Mouse (Mus musculus) MEL (cell line): ENCODE measurements around the gene Catip. TPM values are rescaled to one million over a fixed set of nuclear protein-coding genes. Genes with fewer than 3 reads are reported as not detected.

Experiments used
- DNase-seq: peaks from one replicate; pipeline ENCODE4 v3.0.0; 2011; ENCODE audit warnings: low read depth, low spot score
- H3K27ac ChIP-seq: 2 replicates; pipeline ENCODE4 v1.5.1; 2012; ENCODE audit warnings: low read depth, mild to moderate bottlenecking, control low read depth, low read length, moderate library complexity; ENCODE audit not compliant: control insufficient read depth
- H3K27me3 ChIP-seq, 2 experiments: fragments of 150-350 bp in 1 of 2; sonication (generic) in 1 of 2; 2 replicates each; pipeline ENCODE4 v1.6.1; 2012; ENCODE audit warnings: low read length in 2 of 2, mild to moderate bottlenecking in 2 of 2, improper control_type of control experiment in 1 of 2, moderate library complexity in 1 of 2; ENCODE audit not compliant: insufficient read depth in 2 of 2, control insufficient read depth in 1 of 2
- H3K36me3 ChIP-seq, 2 experiments: 2 replicates each; pipeline ENCODE4 v1.6.1; 2012 to 2014; ENCODE audit warnings: low read length in 2 of 2, improper control_type of control experiment in 1 of 2, inconsistent platforms in 1 of 2, mild to moderate bottlenecking in 1 of 2; ENCODE audit not compliant: insufficient read depth in 2 of 2, control insufficient read depth in 1 of 2
- H3K4me1 ChIP-seq, 2 experiments: fragments of 150-350 bp in 1 of 2; sonication (generic) in 1 of 2; 2 replicates each; pipeline ENCODE4 v1.6.1; 2012; ENCODE audit warnings: low read length in 2 of 2, improper control_type of control experiment in 1 of 2, mild to moderate bottlenecking in 1 of 2; ENCODE audit not compliant: insufficient read depth in 2 of 2, control insufficient read depth in 1 of 2
- H3K4me3 ChIP-seq, 2 experiments: fragments of 150-350 bp in 1 of 2; sonication (generic) in 1 of 2; 2 replicates each; pipeline ENCODE4 v1.5.1; 2012; ENCODE audit warnings: low read depth in 2 of 2, low read length in 2 of 2, mild to moderate bottlenecking in 2 of 2, moderate library complexity in 2 of 2, control low read depth in 1 of 2, improper control_type of control experiment in 1 of 2; ENCODE audit not compliant: control insufficient read depth in 1 of 2, insufficient read depth in 1 of 2
- H3K79me2 ChIP-seq: 2 replicates; pipeline ENCODE4 v1.6.1; 2012; ENCODE audit warnings: mild to moderate bottlenecking, low read length, moderate library complexity; ENCODE audit not compliant: control insufficient read depth, poor library complexity, insufficient read depth
- H3K9ac ChIP-seq: 2 replicates; pipeline ENCODE4 v1.6.1; 2012; ENCODE audit warnings: low read depth, mild to moderate bottlenecking, control low read depth, low read length, moderate library complexity; ENCODE audit not compliant: control insufficient read depth, poor library complexity, severe bottlenecking
- H3K9me3 ChIP-seq: fragments of 150-350 bp; sonication (generic); replicated peaks from 2 replicates; pipeline ENCODE4 v1.6.1; 2012; ENCODE audit warnings: mild to moderate bottlenecking, low read length, improper control_type of control experiment, moderate library complexity; ENCODE audit not compliant: insufficient read depth
- BHLHE40 ChIP-seq: IDR thresholded peaks from 2 replicates; pipeline ENCODE4 v1.6.1; 2012; ENCODE audit warnings: low read depth, mild to moderate bottlenecking, inconsistent platforms, low read length, improper control_type of control experiment, borderline replicate concordance
- CHD1 ChIP-seq: IDR thresholded peaks from 2 replicates; pipeline ENCODE4 v1.6.1; 2012; ENCODE audit warnings: low read depth, mild to moderate bottlenecking, inconsistent platforms, low read length, improper control_type of control experiment
- CHD2 ChIP-seq: IDR thresholded peaks from 2 replicates; pipeline ENCODE4 v1.6.1; 2011; ENCODE audit warnings: low read length, improper control_type of control experiment
- CTCF ChIP-seq, 3 experiments: IDR thresholded peaks in 2 of 3; conservative IDR thresholded peaks in 1 of 3; 2 replicates each; pipeline ENCODE4 v1.5.1; 2011 to 2012; ENCODE audit warnings: low read length in 3 of 3, low read depth in 2 of 3, mild to moderate bottlenecking in 2 of 3, improper control_type of control experiment in 1 of 3, inconsistent platforms in 1 of 3, mixed read lengths in 1 of 3, moderate library complexity in 1 of 3; ENCODE audit not compliant: control insufficient read depth in 1 of 3, insufficient read depth in 1 of 3, poor library complexity in 1 of 3, severe bottlenecking in 1 of 3
- E2F4 ChIP-seq: IDR thresholded peaks from 2 replicates; pipeline ENCODE4 v1.6.1; 2011; ENCODE audit warnings: low read depth, low read length, improper control_type of control experiment, borderline replicate concordance
- ELF1 ChIP-seq: IDR thresholded peaks from 2 replicates; pipeline ENCODE4 v1.6.1; 2014; ENCODE audit warnings: low read depth, mild to moderate bottlenecking, inconsistent platforms, low read length, improper control_type of control experiment, moderate library complexity
- EP300 ChIP-seq, 2 experiments: IDR thresholded peaks; 2 replicates each; pipeline ENCODE4 v1.6.1; 2011; ENCODE audit warnings: improper control_type of control experiment in 2 of 2, low read length in 2 of 2, low read depth in 1 of 2, mild to moderate bottlenecking in 1 of 2
- GABPA ChIP-seq: IDR thresholded peaks from 2 replicates; pipeline ENCODE4 v1.6.1; 2012; ENCODE audit warnings: low read depth, mild to moderate bottlenecking, inconsistent platforms, low read length, improper control_type of control experiment, moderate library complexity
- JUND ChIP-seq: IDR thresholded peaks from 2 replicates; pipeline ENCODE4 v1.6.1; 2011; ENCODE audit warnings: low read depth, mild to moderate bottlenecking, improper control_type of control experiment, low read length
- MAFK ChIP-seq: IDR thresholded peaks from 2 replicates; pipeline ENCODE4 v1.6.1; 2011; ENCODE audit warnings: low read depth, mild to moderate bottlenecking, low read length, improper control_type of control experiment, borderline replicate concordance
- MAX ChIP-seq: IDR thresholded peaks from 2 replicates; pipeline ENCODE4 v1.6.1; 2011; ENCODE audit warnings: low read length, improper control_type of control experiment
- MAZ ChIP-seq: IDR thresholded peaks from 2 replicates; pipeline ENCODE4 v1.6.1; 2012; ENCODE audit warnings: low read depth, mild to moderate bottlenecking, inconsistent platforms, low read length, improper control_type of control experiment
- MXI1 ChIP-seq: IDR thresholded peaks from 2 replicates; pipeline ENCODE4 v1.6.1; 2011; ENCODE audit warnings: mild to moderate bottlenecking, low read depth, low read length, improper control_type of control experiment
- NELFE ChIP-seq: IDR thresholded peaks from 2 replicates; pipeline ENCODE4 v1.6.1; 2011; ENCODE audit warnings: low read depth, low read length, improper control_type of control experiment
- POLR2A ChIP-seq, 2 experiments: IDR thresholded peaks; 2 replicates each; pipeline ENCODE4 v1.6.1; 2011 to 2012; ENCODE audit warnings: low read length in 2 of 2, mild to moderate bottlenecking in 2 of 2, control low read depth in 1 of 2, improper control_type of control experiment in 1 of 2, low read depth in 1 of 2, moderate library complexity in 1 of 2; ENCODE audit not compliant: control insufficient read depth in 1 of 2, insufficient read depth in 1 of 2, poor library complexity in 1 of 2
- SIN3A ChIP-seq: IDR thresholded peaks from 2 replicates; pipeline ENCODE4 v1.6.1; 2012; ENCODE audit warnings: low read length, improper control_type of control experiment, inconsistent platforms
- SMC3 ChIP-seq: IDR thresholded peaks from 2 replicates; pipeline ENCODE4 v1.6.1; 2011; ENCODE audit warnings: low read depth, low read length, improper control_type of control experiment
- TAL1 ChIP-seq: IDR thresholded peaks from 2 replicates; pipeline ENCODE4 v1.6.1; 2012; ENCODE audit warnings: mild to moderate bottlenecking, inconsistent platforms, low read length, moderate library complexity, mixed read lengths
- TCF12 ChIP-seq: IDR thresholded peaks from 2 replicates; pipeline ENCODE4 v1.6.1; 2014; ENCODE audit warnings: low read depth, mild to moderate bottlenecking, inconsistent platforms, low read length, improper control_type of control experiment, moderate library complexity
- UBTF ChIP-seq: IDR thresholded peaks from 2 replicates; pipeline ENCODE4 v1.6.1; 2012; ENCODE audit warnings: low read depth, mild to moderate bottlenecking, inconsistent platforms, low read length, improper control_type of control experiment, moderate library complexity, borderline replicate concordance; ENCODE audit not compliant: insufficient read depth
- USF1 ChIP-seq: IDR thresholded peaks from 2 replicates; pipeline ENCODE4 v1.6.1; 2014; ENCODE audit warnings: low read depth, mild to moderate bottlenecking, inconsistent platforms, low read length, improper control_type of control experiment, moderate library complexity
- USF2 ChIP-seq, 2 experiments: IDR thresholded peaks; 2 replicates each; pipeline ENCODE4 v1.6.1; 2011 to 2012; ENCODE audit warnings: improper control_type of control experiment in 2 of 2, low read length in 2 of 2, borderline replicate concordance in 1 of 2, inconsistent platforms in 1 of 2, low read depth in 1 of 2, mild to moderate bottlenecking in 1 of 2; ENCODE audit not compliant: insufficient read depth in 1 of 2
- ZC3H11A ChIP-seq: IDR thresholded peaks from 2 replicates; pipeline ENCODE4 v1.6.1; 2012; ENCODE audit warnings: low read depth, mild to moderate bottlenecking, inconsistent platforms, low read length, improper control_type of control experiment
- ZKSCAN1 ChIP-seq: IDR thresholded peaks from 2 replicates; pipeline ENCODE4 v1.6.1; 2012; ENCODE audit warnings: low read depth, mild to moderate bottlenecking, inconsistent platforms, low read length, improper control_type of control experiment, moderate library complexity
- ZNF384 ChIP-seq: IDR thresholded peaks from 2 replicates; pipeline ENCODE4 v1.6.1; 2012; ENCODE audit warnings: low read depth, mild to moderate bottlenecking, inconsistent platforms, low read length, improper control_type of control experiment
- polyA plus RNA-seq, 2 experiments: library from polyadenylated mRNA; stranded (reverse) in 1 of 2; unstranded in 1 of 2; fragments of >175 nt in 1 of 2; fragments of >200 nt in 1 of 2; gene quantifications; 2 replicates each; pipeline versions ENCODE4 v1.2.1 to v1.2.4; 2012; ENCODE audit warnings: low replicate concordance in 2 of 2, low read depth in 1 of 2; ENCODE audit not compliant: insufficient read length in 2 of 2, insufficient read depth in 1 of 2, missing spikeins in 1 of 2
- total RNA-seq: library from RNA; depleted of rRNA; stranded (reverse); fragments of 300-350 nt; gene quantifications from 2 replicates; pipeline ENCODE4 v1.2.3, GENCODE M21; 2012

Catip gene
- total and polyA plus RNA-seq, 3 experiments = 0.08 TPM; not detected in 1

GRCm38 (mm10) chr1:74329899-74330431 lies 31.9 kb upstream of the Catip start:
- no peaks in the 10 kb centered on the region for H3K79me2 ChIP-seq
- no peak overlapping the region for H3K27ac ChIP-seq
- peak; percentile 19 for DNase-seq
- H3K4me1 ChIP-seq = peaks cover 10 to 25% of the 10 kb centered on the region in 2 experiments
- TF ChIP-seq TCF12 = no peak
- no peak for TF ChIP-seq TAL1
- no peak for TF ChIP-seq CHD1
- no peak for TF ChIP-seq E2F4
- TF ChIP-seq SMC3 = no peak
- TF ChIP-seq GABPA = no peak
- no peak for TF ChIP-seq USF2 (IDR thresholded peaks at IDR 0.05; ENCODE audit: borderline replicate concordance in 1 of 2, insufficient read depth in 1 of 2, low read depth in 1 of 2, low read length in 2 of 2)
- TF ChIP-seq CHD2 = no peak
- TF ChIP-seq EP300 (IDR thresholded peaks at IDR 0.05; ENCODE audit: low read depth in 1 of 2, low read length in 2 of 2) = no peak
- TF ChIP-seq POLR2A (IDR thresholded peaks at IDR 0.05; ENCODE audit: control insufficient read depth in 1 of 2, insufficient read depth in 1 of 2, low read depth in 1 of 2, low read length in 2 of 2, poor library complexity in 1 of 2) = no peak
- no peak for TF ChIP-seq ELF1
- TF ChIP-seq ZNF384 = no peak
- no peak for TF ChIP-seq MAX
- no peak for TF ChIP-seq UBTF
- H3K36me3 ChIP-seq = peaks cover 0 to 13% of the 10 kb centered on the region in 2 experiments; a peak in 2 of 4 replicates
- no peaks in the 10 kb centered on the region for H3K9me3 ChIP-seq
- no peaks in the 10 kb centered on the region for H3K27me3 ChIP-seq
- no peak overlapping the region for H3K4me3 ChIP-seq
- no peak overlapping the region for H3K9ac ChIP-seq

GRCm38 (mm10) chr1:74331046-74331681 lies 30.7 kb upstream of the Catip start:
- Histone ChIP-seq H3K27ac (peak overlapping the region; percentile 41), H3K36me3 (peaks cover 0 to 13% of the 10 kb centered on the region in 2 experiments; a peak in 2 of 4 replicates), H3K4me3 (peak overlapping the region; percentile 4 to 11; a peak in 1 of 4 replicates), H3K9ac (peak overlapping the region; percentile 38), H3K4me1 (peaks cover 10 to 25% of the 10 kb centered on the region in 2 experiments), H3K9me3 (no peaks in the 10 kb centered on the region), H3K79me2 (no peaks in the 10 kb centered on the region), H3K27me3 (no peaks in the 10 kb centered on the region)
- TF ChIP-seq MXI1 = peak; percentile 8; the same call in 1 of the 2 replicates
- TF ChIP-seq USF2 (IDR thresholded peaks at IDR 0.05; ENCODE audit: borderline replicate concordance in 1 of 2, insufficient read depth in 1 of 2, low read depth in 1 of 2, low read length in 2 of 2) = no peak
- no peak for TF ChIP-seq BHLHE40
- TF ChIP-seq JUND = no peak
- TF ChIP-seq MAX = no peak
- TF ChIP-seq POLR2A (IDR thresholded peaks at IDR 0.05; ENCODE audit: control insufficient read depth in 1 of 2, insufficient read depth in 1 of 2, low read depth in 1 of 2, low read length in 2 of 2, poor library complexity in 1 of 2) = no peak
- no peak for TF ChIP-seq ELF1
- TF ChIP-seq E2F4 = no peak
- no peak for TF ChIP-seq ZC3H11A
- no peak for TF ChIP-seq SIN3A
- no peak for TF ChIP-seq NELFE
- TF ChIP-seq ZKSCAN1 = no peak
- no peak for TF ChIP-seq CHD1
- TF ChIP-seq USF1 = no peak
- TF ChIP-seq MAZ = 0 out of 2 replicates have a peak, but pooled peaks have one; percentile 25
- TF ChIP-seq EP300 (IDR thresholded peaks at IDR 0.05; ENCODE audit: low read depth in 1 of 2, low read length in 2 of 2) = peak in 1 of 2 experiments; percentile 18; a peak in 1 of 4 replicates
- TF ChIP-seq TCF12 = no peak
- no peak for TF ChIP-seq MAFK
- peak; percentile 40; the same call in 1 of the 2 replicates for TF ChIP-seq TAL1
- 0 out of 6 replicates have a peak, but pooled peaks of 1 of the 3 experiments have one; percentile 4 for TF ChIP-seq CTCF (IDR thresholded peaks at IDR 0.05 in 2 of 3, conservative IDR thresholded peaks at IDR 0.05 in 1 of 3; ENCODE audit: control insufficient read depth in 1 of 3, insufficient read depth in 1 of 3, low read depth in 2 of 3, low read length in 3 of 3, poor library complexity in 1 of 3, severe bottlenecking in 1 of 3)
- peak; percentile 59 for DNase-seq
